9 mouse cellular contexts compared by ENCODE assay signal in the genomic region with DNA sequence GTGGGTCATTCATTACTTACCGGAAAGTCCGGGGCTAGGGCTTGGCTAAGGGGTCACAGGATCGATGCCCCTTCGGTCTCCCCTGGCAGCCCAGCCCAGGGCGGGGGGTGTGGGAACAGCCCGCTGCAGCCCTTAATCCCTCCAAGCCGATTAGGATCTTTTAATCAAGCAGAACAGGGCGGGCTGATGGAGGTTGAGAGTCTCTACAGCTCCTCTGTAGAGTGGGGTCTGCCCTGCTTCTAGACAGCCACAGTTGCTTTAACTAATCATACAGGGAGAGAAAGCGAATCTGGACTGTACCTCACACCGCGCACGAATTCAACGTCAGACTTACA. TPM values are rescaled to one million over a fixed set of nuclear protein-coding genes. Genes with fewer than 3 reads are reported as not detected.
DNase-seq lines count a peak whose midpoint lies in the region; TF ChIP-seq lines count a peak whose summit lies in the region.
"Had no signal": no experiment of that assay in that cellular context is flagged by ENCODE, and none has a peak within 500 bp of the region (broad histone marks: within the 10 kb centered on the region; RNA-seq: fewer than 3 reads in every experiment).

A gene (minus strand): TSS at position 111 of the 335 bp plus-strand sequence.

- intact Hi-C loops in left cerebral cortex, adult 2 months (cut with DNase I) = loop anchor here (5.0 kb wide), 1 partner anchor 175 kb away; no protein-coding TSS in a partner anchor
- intact Hi-C loops in left cerebral cortex, postnatal 10 days (cut with DNase I) = no loop called here

- peak within 1 kb of the TSS; percentile 62 for H3K4me3 ChIP-seq in left cerebral cortex, adult 2 months
- H3K4me3 ChIP-seq in embryonic fibroblast, embryonic 13.5 days (ENCODE audit: insufficient read depth, low read length) = peak within 1 kb of the TSS; percentile 23
- H3K4me3 ChIP-seq in limb, embryonic 10.5 days = peak within 1 kb of the TSS; percentile 57
- peak within 1 kb of the TSS; percentile 51 for H3K4me3 ChIP-seq in olfactory bulb, adult 2 months (ENCODE audit: insufficient read depth, low read depth, low read length)

- peaks cover 73% of the 10 kb centered on the region for H3K27me3 ChIP-seq in limb, embryonic 10.5 days (ENCODE audit: low read depth, poor library complexity, severe bottlenecking)

- 21% methylated on average over 13 of the region's 13 CpGs for WGBS in limb, embryonic 10.5 days
- WGBS in olfactory bulb, adult 2 months = 53% methylated on average over 13 of the region's 13 CpGs

- no peaks in the 10 kb centered on the region for H3K9me3 ChIP-seq in limb, embryonic 10.5 days (replicated peaks)

- peak within 1 kb of the TSS; percentile 83 for H3K27ac ChIP-seq in left cerebral cortex, adult 2 months
- H3K27ac ChIP-seq in embryonic fibroblast, embryonic 13.5 days (ENCODE audit: insufficient read depth, low read length) = no peak within 1 kb of the TSS
- H3K27ac ChIP-seq in limb, embryonic 10.5 days = peak within 1 kb of the TSS; percentile 14
- H3K27ac ChIP-seq in olfactory bulb, adult 2 months (ENCODE audit: insufficient read depth, low read depth, low read length) = no peak within 1 kb of the TSS

- no peaks in the 10 kb centered on the region for H3K36me3 ChIP-seq in limb, embryonic 10.5 days

- no peak for DNase-seq in left cerebral cortex, adult 2 months (ENCODE audit: extremely low spot score in 1 of 2, low spot score in 2 of 2)
- DNase-seq in left cerebral cortex, postnatal 10 days (ENCODE audit: extremely low spot score in 1 of 2, low spot score in 2 of 2) = no peak
- no peak for DNase-seq in limb, embryonic 10.5 days (ENCODE audit: low spot score)
- no peak for DNase-seq in ovary, postnatal 14 days (ENCODE audit: low spot score)
- no peak for DNase-seq in cerebellum, adult 18-20 months
- no peak for DNase-seq in kidney, postnatal 10 days

- no peak for TF ChIP-seq POLR2A in embryonic fibroblast, embryonic 13.5 days (IDR thresholded peaks at IDR 0.05; ENCODE audit: low read depth, low read length)
- TF ChIP-seq POLR2A in olfactory bulb, adult 2 months (IDR thresholded peaks at IDR 0.05; ENCODE audit: insufficient read depth, low read depth, low read length) = no peak

- TF ChIP-seq CTCF in left cerebral cortex, adult 2 months (IDR thresholded peaks at IDR 0.05) = no peak
- TF ChIP-seq CTCF in embryonic fibroblast, embryonic 13.5 days (IDR thresholded peaks at IDR 0.05; ENCODE audit: borderline replicate concordance, insufficient read depth, low read length) = no peak
- no peak for TF ChIP-seq CTCF in olfactory bulb, adult 2 months (IDR thresholded peaks at IDR 0.05; ENCODE audit: insufficient read depth, low read depth, low read length)

- no peaks in the 10 kb centered on the region for H3K4me1 ChIP-seq in embryonic fibroblast, embryonic 13.5 days (ENCODE audit: control insufficient read depth, insufficient read depth, low read length)
- H3K4me1 ChIP-seq in limb, embryonic 10.5 days = peaks cover 24% of the 10 kb centered on the region
- H3K4me1 ChIP-seq in olfactory bulb, adult 2 months (ENCODE audit: control insufficient read depth, insufficient read depth, low read length) = peaks cover 13% of the 10 kb centered on the region

RNA-seq across cellular contexts. Expression of the gene that starts here (rescaled TPM):
- total RNA-seq in left cerebral cortex, adult 2 months (2021) = 1 to 10 TPM; 1.0 to 1.3 TPM
- under 1 TPM; 0.49 to 0.71 TPM for total RNA-seq in left cerebral cortex, postnatal 10 days (2021)
- 0.12 TPM in 1 of 2 replicates, not detected in the other for polyA plus RNA-seq in embryonic fibroblast, embryonic 13.5 days (2011; ENCODE audit: insufficient read length, low read depth, missing spikeins)
- not detected in 2 replicates for polyA plus RNA-seq in limb, embryonic 10.5 days (2016; fragmentation: Nextera tagmentation; extraction: Ambion mirVana)
- polyA plus RNA-seq in olfactory bulb, adult 2 months (2012; ENCODE audit: insufficient read depth, insufficient read length, low replicate concordance, missing spikeins) = not detected in 2 replicates
- total RNA-seq: granulocyte monocyte progenitor cell, adult 5-6 weeks had no signal

Comparison
In these comparisons a context has a peak if more than half of its experiments do, and no peak if none do; other contexts are left out.
1. H3K27ac ChIP-seq: peak in left cerebral cortex, adult 2 months (single experiment) and limb, embryonic 10.5 days (single experiment); none in embryonic fibroblast, embryonic 13.5 days (single experiment) and olfactory bulb, adult 2 months (single experiment).
2. Peak in every context shown above with its lines, with median percentiles within 50 percentile points of each other: H3K4me3 ChIP-seq.